Mouse (Mus musculus): Measurements from ENCODE around the gene Rai1. TPM values are rescaled to one million over a fixed set of nuclear protein-coding genes. Genes with fewer than 3 reads are reported as not detected.

The Rai1 gene
- total RNA-seq, 2 experiments from 2014 or later = 85.9 to 92.3 TPM

- intact Hi-C loops (cut with DNase I) = no loop called here
- DNase-seq = peak; percentile 67
Observed at GRCm38 (mm10) chr11:60184346-60185325, 79.8 kb downstream of the Rai1 start.

- peak; percentile 95 for DNase-seq
- intact Hi-C loops (cut with DNase I) = no loop called here
Observed at GRCm38 (mm10) chr11:60185396-60186231, 80.8 kb downstream of the Rai1 start.

- intact Hi-C loops (cut with DNase I) = no loop called here
- DNase-seq = peak; percentile 55
Observed at GRCm38 (mm10) chr11:60187070-60187469, 82.3 kb downstream of the Rai1 start.

GRCm38 (mm10) chr11:60188275-60188853, 83.6 kb downstream of the Rai1 start:
- no peak for DNase-seq
- intact Hi-C loops (cut with DNase I) = no loop called here

GRCm38 (mm10) chr11:60189501-60190040, 84.8 kb downstream of the Rai1 start:
- DNase-seq = peak; percentile 74
- intact Hi-C loops (cut with DNase I) = loop anchor here (10.0 kb wide), 1 partner anchor 315 kb away; no protein-coding TSS in a partner anchor

GRCm38 (mm10) chr11:60190055-60190641, 85.3 kb downstream of the Rai1 start:
- intact Hi-C loops (cut with DNase I) = loop anchor here (10.0 kb wide), 1 partner anchor 315 kb away; no protein-coding TSS in a partner anchor

GRCm38 (mm10) chr11:60192534-60192933, 87.7 kb downstream of the Rai1 start:
- DNase-seq = no peak
- intact Hi-C loops (cut with DNase I) = loop anchor here (10.0 kb wide), 1 partner anchor 318 kb away; no protein-coding TSS in a partner anchor

More at GRCm38 (mm10) chr11:60190055-60190641, 85.3 kb downstream of the Rai1 start:
- DNase-seq = no peak

- intact Hi-C loops (cut with DNase I) = loop anchor here (10.0 kb wide), 1 partner anchor 319 kb away; no protein-coding TSS in a partner anchor
Observed at GRCm38 (mm10) chr11:60193556-60193955, 88.7 kb downstream of the Rai1 start.

GRCm38 (mm10) chr11:60195108-60195507, 90.3 kb downstream of the Rai1 start:
- intact Hi-C loops (cut with DNase I) = loop anchor here (10.0 kb wide), 1 partner anchor 320 kb away; no protein-coding TSS in a partner anchor
- DNase-seq = no peak

More at GRCm38 (mm10) chr11:60193556-60193955, 88.7 kb downstream of the Rai1 start:
- DNase-seq = peak; percentile 93

GRCm38 (mm10) chr11:60196344-60196743, 91.5 kb downstream of the Rai1 start:
- DNase-seq = no peak
- intact Hi-C loops (cut with DNase I) = loop anchor here (10.0 kb wide), 1 partner anchor 322 kb away; no protein-coding TSS in a partner anchor

GRCm38 (mm10) chr11:60197998-60198619, 93.3 kb downstream of the Rai1 start:
- intact Hi-C loops (cut with DNase I) = loop anchor here (10.0 kb wide), 1 partner anchor 323 kb away; no protein-coding TSS in a partner anchor

GRCm38 (mm10) chr11:60198651-60199050, 93.8 kb downstream of the Rai1 start:
- intact Hi-C loops (cut with DNase I) = loop anchor here (10.0 kb wide), 1 partner anchor 324 kb away; no protein-coding TSS in a partner anchor
- DNase-seq = no peak

More at GRCm38 (mm10) chr11:60197998-60198619, 93.3 kb downstream of the Rai1 start:
- DNase-seq = peak; percentile 77

- peak; percentile 96 for DNase-seq
- intact Hi-C loops (cut with DNase I) = loop anchor here (10.0 kb wide), 2 partner anchors 215 to 325 kb away; partner anchors contain the start of genes Atpaf2 and Gid4
Observed at GRCm38 (mm10) chr11:60199702-60200184, 94.9 kb downstream of the Rai1 start.

- DNase-seq = no peak
- intact Hi-C loops (cut with DNase I) = loop anchor here (10.0 kb wide), 1 partner anchor 214 kb away; the partner anchor contains the start of genes Atpaf2 and Gid4
Observed at GRCm38 (mm10) chr11:60200384-60200783, 95.6 kb downstream of the Rai1 start.

GRCm38 (mm10) chr11:60202710-60203638, 98.2 kb downstream of the Rai1 start:
- intact Hi-C loops (cut with DNase I) = loop anchor here (2.0 to 10.0 kb wide), 2 partner anchors 90 to 212 kb away; partner anchors contain the start of genes Atpaf2 and Gid4
- peak; percentile 87 for DNase-seq

- intact Hi-C loops (cut with DNase I) = loop anchor here (10.0 kb wide), 1 partner anchor 210 kb away; the partner anchor contains the start of genes Atpaf2 and Gid4
- no peak for DNase-seq
Observed at GRCm38 (mm10) chr11:60205026-60205425, 100.2 kb downstream of the Rai1 start.

GRCm38 (mm10) chr11:60206207-60206606, 101.4 kb downstream of the Rai1 start:
- intact Hi-C loops (cut with DNase I) = loop anchor here (10.0 kb wide), 1 partner anchor 209 kb away; the partner anchor contains the start of genes Atpaf2 and Gid4
- DNase-seq = no peak

Measured in left cerebral cortex, postnatal 4 days (tissue).